Mouse (Mus musculus) kidney, postnatal 10 days (tissue): ENCODE data around the gene 1700014D04Rik.
"Not testable (repeated sequence)": the region's sequence is repeated elsewhere in the genome, so short reads cannot be mapped to it uniquely, and the experiment has no call there.

Source experiments
- DNase-seq: peaks from one replicate; pipeline ENCODE4 v3.0.0; 2021; ENCODE audit warnings: mixed read lengths

Gene 1700014D04Rik

DNA sequence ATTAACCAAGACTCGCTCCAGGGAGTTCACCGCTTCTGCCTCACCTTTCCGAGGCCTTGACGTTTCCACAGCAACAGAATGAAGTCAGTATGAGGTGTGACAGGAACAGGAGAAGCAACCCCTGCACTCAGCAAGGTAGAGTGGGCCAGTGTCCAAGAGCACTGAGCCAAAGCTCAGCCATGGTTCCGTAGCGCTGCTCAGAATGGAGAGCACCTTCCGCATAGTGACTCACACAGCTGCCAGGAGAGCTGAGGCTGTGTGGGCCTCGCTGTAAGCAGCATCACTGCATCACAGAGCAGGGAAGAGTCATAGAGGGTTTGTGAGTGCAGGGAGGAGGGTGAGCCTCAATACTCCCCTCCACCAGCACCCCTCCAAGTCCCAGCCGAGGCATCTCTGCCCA lies at the start of gene 1700014D04Rik:
Gene 1700014D04Rik, minus strand, starts transcription at position 42 of the 400 bp plus-strand sequence.
- DNase-seq = no peak

DNA sequence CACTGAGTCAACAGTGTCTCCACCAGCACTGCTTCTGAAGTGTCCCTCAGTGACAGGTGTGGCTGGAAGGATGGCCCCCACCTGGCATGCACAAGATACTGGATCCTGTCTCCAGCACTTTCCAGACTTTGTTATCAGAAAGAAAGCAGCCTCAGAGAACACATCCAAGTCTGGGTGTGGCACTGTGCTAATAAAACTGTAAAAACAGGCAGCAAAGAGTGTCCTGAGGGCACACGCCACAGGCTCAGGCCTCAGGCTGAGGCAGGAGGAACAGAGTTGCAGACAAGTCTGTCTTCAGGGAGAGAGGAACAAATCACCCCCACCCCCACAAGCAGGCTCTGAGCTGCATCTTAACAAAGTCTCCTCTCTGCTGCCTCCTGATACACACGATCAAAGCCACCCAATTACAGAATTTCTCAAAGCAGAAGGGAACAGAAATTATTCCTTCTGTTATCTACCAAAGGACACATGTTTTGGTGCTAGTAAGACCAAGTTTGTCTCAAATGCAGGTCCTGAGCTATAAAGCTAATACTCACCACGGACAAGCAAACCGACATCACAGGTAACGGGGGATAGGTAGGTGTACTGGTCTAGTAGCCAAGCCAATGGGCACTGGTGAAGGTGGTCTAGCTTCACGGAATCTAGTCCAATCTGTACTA lies 49.4 kb upstream of the 1700014D04Rik start:
- no peak for DNase-seq

DNA sequence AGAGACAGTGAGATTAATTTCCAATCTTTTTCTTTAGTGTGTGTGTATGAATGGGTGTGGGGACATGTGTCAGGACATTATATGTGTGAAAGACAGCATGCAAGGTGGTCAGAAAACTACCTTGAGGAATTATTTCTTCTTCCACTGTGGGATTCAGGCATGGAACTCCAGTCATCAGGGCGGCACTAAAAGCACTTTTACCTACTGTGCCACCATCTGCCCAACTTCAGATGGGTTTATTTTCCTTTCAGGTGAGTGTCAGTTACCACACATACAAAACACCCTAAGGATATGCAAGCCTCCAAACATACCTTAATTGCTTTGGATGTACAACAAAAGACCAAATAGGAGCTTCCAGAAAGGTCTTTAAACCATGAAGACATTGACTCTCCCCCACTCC lies 48.2 kb upstream of the 1700014D04Rik start:
- no peak for DNase-seq

DNA sequence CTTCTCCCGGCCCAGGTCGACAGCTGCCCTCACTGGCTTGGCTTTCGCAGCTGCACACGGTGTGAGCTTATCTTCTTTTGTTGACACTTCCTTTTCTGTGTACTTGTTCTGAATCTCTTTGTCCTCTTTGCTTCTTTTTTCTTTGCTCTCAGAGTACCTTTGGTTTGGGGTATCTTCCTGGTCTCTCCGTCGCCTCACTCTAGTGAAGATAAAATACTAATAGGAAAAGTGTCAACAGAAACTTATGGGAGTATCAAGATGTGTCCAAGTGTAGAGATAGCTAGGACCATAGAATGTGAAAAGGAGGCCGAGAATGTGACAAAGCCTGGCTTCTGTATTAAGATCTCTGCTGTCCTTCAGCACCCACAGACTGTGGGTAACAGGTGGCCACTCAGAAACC lies 35.6 kb upstream of the 1700014D04Rik start, which contains the start of gene Gm49354:
Gene Gm49354, minus strand, starts transcription at position 101 of the 400 bp plus-strand sequence.
- no peak for DNase-seq

DNA sequence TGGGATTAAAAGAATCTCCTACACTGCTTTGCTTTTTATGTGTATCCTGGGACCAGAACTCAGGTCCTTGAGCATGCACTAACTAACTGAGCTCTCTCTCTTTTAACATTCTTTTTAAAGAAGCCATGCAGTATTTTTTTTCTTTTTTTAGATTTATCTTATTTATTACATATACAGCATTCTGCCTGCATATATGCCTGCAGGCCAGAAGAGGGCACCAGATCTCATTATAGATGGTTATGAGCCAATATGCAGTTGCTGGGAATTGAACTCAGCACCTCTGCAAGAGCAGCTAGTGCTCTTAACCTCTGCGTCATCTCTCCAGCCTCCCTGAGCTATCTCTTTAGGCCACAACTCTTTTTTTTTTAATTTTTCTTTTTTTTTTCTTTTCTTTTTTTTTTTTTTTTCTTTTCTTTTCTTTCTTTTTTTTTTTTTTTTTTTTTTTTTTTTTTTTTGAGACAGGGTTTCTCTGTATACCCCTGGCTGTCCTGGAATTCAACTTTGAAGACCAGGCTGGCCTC lies 33.3 kb upstream of the 1700014D04Rik start:
- DNase-seq = not testable (repeated sequence)

DNA sequence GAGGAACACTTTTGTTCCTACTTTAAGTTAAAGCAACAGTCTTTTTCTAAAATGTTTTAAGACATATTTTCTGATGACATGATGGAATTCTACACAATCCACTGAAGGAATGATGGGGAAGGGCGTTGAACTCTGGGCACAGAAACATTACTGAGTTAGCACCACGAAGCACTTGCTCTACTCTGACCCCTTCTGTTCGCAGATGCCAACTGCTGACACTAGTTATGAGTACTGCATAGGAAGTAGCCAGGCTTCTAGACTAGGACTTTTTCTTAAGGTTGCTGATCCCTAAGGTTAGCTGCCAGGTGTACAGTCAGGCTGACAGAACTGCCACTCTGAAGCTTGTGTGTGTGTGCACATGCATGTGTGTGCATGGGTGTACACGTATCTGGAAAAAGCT lies 32.7 kb upstream of the 1700014D04Rik start:
- DNase-seq = peak; percentile 28

DNA sequence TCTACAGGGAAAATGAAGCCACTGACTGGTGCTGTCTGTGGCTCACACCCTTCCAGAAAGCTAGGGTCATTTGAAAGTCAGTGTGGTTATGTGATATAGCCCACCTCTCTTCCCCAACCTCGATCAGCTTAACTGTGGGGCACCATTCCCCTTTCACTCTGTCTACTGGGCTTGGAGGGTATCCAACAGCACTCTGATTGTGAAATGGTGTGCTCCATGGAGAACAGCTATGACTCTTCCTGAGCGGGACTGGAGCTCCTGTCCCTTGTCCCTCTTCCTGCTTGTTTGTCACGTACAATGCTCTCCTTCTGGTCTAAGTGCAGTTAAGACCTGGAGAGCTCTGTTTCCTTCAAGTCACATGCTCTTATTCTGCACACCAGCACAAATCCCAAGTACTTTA lies 28.6 kb upstream of the 1700014D04Rik start:
- DNase-seq = no peak

DNA sequence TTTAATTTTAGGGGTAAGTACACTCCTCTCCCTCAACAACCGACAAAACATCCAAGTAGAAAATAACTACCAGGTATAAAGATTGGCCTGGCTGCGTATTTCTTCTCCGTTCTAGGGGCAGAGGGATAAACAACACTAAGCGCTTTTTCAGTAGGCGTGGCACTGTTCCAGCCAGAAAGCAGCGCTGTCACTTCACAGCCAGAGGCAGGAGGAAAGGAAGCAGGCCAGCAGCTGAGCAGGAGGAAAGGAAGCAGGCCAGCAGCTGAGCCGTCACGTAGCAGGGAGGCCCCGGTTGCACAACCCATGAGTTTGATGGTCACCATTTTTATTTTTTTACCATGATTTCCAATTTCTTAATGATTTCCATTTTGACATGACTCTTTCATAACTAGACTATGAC lies 24.7 kb upstream of the 1700014D04Rik start:
- DNase-seq = peak; percentile 89

DNA sequence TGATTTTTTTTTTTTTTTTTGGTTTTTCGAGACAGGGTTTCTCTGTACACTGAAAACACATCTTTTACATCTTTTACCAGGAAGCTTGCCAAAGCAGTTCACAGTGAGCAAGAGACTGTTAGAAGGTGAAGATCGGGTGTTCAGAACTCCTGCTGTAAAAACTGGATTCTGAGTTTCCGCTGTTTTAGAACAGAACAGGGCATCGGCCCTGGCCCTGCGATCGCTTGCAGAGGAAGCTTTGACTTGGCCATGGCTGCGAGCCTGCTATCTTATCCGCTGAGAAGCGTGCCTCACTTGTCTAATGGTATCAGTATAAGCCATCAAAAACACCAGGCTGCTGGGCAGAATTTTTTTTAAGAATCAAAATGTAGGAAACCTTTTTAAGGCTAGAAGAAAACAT lies 24.3 kb upstream of the 1700014D04Rik start:
- DNase-seq = no peak

DNA sequence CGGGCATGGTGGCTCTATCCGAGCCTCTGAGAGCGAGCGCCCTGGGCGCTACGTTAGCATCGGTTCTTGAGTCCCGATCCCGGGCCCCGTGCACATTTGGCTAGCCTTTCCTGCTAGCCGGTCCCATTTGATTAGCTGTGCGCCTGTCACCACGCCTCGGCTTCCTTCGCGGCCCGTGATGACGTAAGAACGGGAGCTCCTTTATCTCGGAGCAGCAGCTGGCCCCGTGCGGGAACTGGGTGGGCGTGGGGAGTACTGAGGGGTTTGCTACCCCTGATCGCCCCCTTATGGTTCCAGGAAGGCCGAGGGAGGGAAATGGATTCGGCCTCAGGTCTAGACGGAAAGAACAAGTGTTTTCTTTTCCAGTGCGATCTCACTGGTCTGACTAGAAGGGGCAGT lies 23.6 kb upstream of the 1700014D04Rik start:
- DNase-seq = peak; percentile 90

DNA sequence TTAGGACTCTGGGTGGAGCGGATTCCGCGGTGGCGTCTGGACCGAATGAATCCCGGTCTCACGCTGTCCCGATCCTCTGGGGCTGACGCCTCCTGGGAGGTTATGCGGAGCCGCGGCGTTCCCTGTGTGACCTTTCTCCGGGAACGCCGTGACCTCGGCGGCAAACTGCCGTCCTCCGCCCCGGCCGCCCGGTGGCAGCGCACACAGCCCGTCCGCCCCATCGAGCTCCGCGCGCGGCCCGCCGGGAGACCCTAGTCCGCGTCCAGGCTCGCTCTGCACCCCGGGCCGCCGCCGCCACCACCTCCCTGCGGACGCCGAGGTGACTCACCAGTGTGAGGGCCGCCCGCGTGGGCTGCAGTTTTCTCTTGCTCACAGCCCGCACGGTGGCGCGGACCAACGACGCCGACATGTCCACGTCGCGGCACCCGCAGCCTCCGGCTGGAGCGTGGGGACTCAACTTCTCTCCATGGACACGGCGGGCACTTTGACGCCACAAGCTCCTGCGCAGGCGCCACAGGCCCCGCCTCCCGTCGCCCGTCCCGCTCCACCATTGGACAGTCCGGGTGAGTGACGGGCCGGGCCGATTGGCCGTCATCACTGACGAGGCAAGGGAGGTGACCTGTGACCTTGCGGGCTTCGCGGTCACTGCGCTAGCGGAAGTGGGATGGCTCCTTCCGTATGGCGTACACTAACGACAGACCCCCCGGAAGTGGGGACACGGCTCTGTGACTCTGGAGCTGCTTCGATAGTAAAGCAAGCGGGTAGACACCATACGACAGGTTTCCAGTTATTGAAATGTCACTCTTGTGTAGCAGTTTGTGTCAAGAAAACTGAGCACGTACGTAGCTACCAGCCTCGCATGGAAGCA lies 23.0 kb upstream of the 1700014D04Rik start, which contains the start of gene Isca1:
Gene Isca1, minus strand, starts transcription at position 515 of the 868 bp plus-strand sequence.
- peak; percentile 99 for DNase-seq

DNA sequence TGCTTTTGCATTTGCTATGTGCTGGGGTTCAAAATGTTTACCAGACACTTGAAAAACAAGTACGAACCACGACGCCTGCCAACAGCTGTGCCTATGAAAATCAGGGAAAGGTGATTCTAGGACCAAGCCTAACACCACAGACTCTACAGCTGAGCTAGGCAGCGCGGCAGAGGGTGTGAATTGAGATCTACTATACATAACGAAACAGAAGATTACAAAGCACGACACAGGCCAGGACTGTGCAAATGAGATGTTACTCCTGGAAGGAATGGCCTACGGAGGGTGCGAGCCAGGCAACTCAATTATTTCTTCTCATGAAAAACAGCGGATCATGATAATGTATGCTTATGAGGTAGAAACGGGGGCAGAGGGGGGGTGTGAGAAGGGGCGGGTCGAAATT lies 22.0 kb upstream of the 1700014D04Rik start:
- no peak for DNase-seq

DNA sequence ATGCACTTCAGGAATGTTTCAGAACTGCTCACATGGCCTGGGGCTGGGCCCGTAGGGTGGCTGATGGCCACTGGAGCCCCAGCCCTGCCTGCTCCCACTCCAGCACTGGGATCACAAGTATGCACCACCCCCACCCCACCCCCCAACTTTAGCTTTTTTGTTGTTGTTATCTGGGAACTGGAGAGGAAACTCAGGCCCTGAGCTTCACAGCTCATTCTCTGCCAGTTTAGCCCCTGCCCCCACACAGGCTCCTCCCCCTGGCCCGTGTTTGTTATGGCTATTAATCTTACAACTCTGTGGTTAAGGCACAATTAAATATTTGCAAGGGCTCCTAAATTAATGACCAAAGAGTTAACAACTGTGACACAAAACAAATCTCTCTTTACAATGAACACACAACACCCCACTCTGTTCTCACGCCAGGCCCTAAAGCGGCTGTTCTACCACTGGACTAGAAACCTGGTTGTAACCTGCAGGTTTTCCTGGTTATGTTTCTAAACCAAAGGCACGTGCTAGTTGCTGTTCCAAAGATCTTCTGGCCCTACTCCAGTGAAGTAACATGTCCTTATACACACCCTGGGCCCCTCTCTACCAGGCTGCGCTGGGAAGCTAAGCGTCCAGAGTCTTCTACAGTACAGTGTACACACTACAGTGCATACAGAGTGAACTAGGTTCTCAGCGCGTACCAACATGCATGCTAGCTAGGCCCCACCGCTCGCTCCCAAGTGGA lies 20.4 kb upstream of the 1700014D04Rik start:
- peak; percentile 85 for DNase-seq

DNA sequence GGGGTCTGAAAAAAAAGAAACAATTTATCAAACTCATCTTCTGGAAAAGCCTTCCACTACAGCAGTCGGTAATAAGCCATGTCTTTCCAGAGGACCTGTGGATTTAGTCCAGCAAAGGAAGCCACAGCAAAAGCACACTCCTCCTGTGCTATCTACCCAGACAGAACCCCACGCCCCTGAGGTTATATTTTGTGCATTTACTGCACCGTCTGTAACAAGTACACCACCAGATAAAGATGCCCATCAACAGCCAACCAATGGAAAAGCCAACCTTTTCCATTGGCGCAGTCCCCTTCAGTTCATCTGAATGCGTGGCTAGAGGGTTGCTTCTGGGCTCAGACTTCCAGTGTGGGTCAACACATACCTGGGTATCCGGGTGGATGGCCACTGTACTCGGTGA lies 16.2 kb upstream of the 1700014D04Rik start:
- no peak for DNase-seq

DNA sequence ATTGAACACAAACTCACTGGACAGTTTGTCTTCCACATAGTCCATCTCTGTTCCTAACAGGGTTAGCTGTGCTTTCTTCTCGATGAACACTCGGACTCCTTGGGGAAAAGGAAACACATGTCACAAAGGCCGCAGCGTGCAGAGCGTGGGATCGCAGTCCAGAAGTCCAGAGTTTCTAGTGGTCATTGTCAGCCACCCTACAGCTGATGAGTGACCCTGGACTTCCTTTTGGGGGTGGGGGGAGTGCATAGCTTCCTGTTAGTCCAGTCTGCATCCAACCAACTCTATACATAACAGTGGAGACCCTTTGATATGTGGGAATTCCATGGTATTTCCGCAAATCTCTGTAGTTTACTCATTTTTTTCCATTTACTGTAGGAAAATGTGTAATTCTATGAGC lies 10.4 kb upstream of the 1700014D04Rik start:
- peak; percentile 41 for DNase-seq

DNA sequence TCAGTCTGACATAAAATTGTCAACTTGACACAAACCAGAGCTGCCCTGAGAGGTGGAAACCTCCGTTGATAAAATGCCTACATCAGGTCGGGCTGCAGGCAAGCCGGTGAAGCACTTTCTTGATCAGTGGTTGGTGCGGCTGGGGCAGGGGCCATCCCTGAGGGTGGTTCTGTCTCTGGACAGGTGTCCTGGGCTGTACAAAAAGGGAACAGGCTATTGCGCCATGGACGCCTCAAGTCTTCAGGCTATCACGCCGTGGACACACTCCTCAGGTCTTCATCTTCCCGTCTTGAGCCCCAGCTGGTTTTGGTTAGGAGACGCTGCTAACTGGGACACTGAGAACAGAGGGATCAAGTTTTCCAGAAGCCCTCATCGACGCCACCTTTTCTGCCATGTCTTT lies 3.8 kb upstream of the 1700014D04Rik start:
- no peak for DNase-seq

DNA sequence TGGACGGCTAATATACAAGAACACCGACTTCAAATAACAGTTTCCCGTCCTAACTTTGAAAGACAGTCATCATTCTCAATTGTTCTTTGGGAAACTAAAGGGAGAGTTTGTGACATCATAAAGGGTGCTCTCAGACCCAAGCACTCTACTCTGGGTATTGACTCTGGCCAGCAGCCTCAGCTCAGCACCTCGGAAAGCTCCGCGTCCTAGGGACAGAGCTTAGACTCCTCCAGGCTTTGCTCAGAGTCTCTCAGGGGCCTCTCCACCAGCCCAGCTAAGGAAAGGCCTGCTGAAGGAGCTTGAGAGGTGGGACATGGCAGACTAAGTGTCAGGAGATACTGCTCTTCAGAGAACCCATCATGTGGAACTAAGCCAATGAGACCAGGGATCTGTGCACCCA lies 388 bp downstream of the 1700014D04Rik start:
- DNase-seq = peak; percentile 41

DNA sequence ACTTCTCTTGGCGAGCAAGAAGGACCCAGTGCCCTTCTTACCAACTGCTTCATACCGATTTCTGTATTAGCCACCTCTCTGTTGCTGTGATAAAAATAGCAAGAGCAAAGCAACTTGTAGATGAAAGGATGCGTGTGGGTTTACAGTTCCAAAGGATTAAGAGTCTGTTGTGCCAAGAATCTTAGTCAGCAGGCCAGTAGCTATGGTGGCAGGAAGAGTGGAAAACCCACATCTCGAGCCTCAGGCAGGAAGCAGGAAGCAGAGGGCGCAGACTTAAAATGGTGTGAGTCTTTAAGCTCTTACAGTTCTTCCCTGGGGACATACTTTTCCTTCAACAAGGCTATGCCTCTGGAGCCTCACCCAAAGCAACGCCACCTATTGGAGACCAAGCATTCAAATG lies 1.1 kb downstream of the 1700014D04Rik start:
- no peak for DNase-seq

DNA sequence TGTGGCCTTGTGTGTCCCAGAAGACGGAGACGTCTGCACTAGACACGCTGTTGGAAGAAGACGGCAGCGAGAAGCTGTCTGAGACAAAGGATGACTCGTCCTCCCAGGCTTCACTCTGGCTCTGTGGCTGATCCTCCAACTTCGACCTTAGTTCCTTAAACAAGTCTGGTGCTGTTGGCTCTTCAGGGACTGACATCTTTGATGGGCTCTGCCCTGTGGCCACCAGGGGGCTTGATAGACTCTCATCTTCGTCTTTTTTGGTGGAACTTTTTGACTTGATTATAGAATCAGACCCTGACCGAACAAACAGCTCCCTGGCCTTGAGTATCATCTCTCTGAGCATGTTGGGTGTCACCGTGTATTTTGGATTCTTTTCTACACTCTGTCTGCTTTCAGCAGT lies 4.9 kb downstream of the 1700014D04Rik start:
- DNase-seq = peak; percentile 59

DNA sequence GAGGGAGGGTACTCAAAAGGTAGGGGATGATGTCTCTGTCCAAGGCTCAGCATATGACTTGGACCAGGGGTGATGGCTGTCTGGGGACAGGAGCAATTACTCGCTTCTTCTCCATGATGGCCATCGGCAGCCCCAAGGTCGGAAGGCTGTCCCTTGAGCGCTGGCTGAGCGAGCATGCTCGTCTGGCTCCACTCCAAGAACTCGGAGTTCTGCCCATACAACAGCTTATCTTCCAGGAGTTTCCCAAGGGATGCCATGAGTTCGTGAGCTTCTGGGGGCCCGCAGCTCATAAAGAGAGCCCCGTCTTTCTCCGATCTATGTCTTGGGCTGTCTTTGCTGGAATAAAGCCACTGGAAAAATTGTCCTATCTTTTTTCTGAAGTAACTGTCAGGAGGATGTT lies 5.5 kb downstream of the 1700014D04Rik start:
- DNase-seq = peak; percentile 27

DNA sequence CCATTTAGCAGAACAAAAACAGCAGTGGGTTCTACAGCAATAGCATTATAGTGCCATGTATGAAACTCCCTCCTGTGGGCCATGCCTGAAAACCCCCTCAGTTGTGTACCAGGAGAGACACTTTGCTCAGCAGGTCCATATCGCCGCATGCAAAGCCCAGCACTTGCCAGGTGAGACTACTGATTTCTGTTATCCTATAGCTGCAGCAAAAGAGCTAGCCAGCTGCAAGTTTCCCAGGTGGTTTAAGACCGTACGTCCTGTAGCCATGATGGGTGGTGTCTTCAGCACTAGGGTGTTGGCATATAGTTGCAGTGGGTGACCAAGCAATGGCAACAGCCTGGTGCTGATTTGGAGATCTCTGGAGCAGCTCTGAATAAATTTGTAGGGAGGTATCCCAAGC lies 7.2 kb downstream of the 1700014D04Rik start:
- no peak for DNase-seq

DNA sequence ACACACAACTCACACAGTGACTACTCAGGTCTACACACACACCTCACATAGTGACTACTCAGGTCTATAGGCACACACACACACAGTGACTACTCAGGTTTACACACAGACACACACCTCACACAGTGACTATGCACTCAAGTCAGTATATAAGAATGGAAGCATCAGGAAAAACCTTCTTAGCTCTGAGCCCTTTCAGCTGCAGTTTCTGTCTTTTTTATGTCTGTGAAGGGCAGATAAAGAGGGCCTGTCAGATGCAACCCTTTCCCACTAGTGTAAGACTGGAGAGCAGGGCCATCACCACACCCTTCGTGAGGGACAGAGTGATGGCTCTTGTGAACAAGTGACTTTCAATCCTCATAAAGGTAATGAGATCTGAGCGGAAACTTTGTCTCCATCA lies 8.1 kb downstream of the 1700014D04Rik start:
- DNase-seq = no peak

DNA sequence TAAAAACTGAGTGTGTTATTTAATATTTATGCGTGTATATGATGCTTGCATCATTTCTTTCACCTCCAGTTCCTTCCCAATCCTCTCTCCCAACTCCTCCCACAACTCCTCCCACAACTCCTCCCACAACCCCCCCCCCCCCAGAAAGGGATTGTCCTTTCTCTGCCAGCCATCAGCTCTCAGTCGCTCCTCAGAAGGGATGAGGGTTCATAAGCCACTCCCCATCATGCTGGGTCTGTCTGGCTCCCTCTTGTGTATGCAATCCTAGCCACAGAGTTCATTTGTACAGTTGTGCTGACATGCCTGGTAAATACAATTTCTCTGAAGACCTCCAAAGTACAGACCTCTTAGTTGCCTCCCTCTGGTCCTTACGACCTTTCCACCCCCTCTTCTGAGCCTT lies 11.4 kb downstream of the 1700014D04Rik start:
- DNase-seq = no peak
